Mouse (Mus musculus) activated CD4-positive, CD25-positive, alpha-beta regulatory T cell (primary cell): ENCODE data around the gene Fam193b. TPM values are rescaled to one million over a fixed set of nuclear protein-coding genes. Genes with fewer than 3 reads are reported as not detected.

ENCODE experiments used
- polyA plus RNA-seq, 2 experiments: library from polyadenylated mRNA; unstranded; fragments of 100-300 nt; shearing (Covaris generic); gene quantifications; one replicate each; pipeline ENCODE4 v1.2.1; 2017

The Fam193b gene
- 10 to 100 TPM; 48.0 to 51.3 TPM for polyA plus RNA-seq

DNA sequence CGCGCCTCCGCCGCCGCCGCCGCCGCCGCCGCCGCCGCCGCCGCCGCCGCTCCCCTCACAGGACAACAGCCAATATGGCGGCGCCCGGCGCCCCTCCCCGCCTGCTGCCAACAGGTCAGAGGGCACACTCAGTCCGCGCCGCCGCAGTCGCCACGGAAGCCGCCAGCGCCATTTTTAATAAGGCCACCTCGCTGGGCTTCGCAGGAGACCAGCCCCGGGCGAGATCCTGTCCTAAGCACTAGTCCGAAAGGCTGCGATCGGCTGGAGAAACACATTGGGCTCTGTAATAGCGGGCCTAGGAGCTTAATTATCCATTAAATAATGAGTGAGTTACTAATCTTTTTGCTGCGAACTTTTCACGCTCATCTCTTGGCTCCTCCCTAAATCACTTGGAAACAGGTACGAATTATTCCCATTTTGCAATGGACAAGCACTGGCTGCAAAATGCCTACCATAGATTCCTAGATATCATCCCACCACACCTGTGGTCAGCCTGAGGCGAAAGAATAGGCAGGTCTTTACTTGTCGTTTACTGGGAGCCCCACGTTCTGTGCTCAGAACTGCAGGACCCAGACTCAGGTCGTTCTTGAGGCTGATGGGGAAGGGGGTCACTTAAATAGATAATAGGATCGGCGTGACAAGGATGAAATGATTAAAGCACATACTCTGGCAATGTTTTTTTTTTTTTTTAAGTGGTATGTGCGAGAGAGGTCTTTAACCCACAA lies at the start of gene Fam193b:
Gene Fam193b, minus strand, starts transcription at position 94 of the 725 bp plus-strand sequence.

DNA sequence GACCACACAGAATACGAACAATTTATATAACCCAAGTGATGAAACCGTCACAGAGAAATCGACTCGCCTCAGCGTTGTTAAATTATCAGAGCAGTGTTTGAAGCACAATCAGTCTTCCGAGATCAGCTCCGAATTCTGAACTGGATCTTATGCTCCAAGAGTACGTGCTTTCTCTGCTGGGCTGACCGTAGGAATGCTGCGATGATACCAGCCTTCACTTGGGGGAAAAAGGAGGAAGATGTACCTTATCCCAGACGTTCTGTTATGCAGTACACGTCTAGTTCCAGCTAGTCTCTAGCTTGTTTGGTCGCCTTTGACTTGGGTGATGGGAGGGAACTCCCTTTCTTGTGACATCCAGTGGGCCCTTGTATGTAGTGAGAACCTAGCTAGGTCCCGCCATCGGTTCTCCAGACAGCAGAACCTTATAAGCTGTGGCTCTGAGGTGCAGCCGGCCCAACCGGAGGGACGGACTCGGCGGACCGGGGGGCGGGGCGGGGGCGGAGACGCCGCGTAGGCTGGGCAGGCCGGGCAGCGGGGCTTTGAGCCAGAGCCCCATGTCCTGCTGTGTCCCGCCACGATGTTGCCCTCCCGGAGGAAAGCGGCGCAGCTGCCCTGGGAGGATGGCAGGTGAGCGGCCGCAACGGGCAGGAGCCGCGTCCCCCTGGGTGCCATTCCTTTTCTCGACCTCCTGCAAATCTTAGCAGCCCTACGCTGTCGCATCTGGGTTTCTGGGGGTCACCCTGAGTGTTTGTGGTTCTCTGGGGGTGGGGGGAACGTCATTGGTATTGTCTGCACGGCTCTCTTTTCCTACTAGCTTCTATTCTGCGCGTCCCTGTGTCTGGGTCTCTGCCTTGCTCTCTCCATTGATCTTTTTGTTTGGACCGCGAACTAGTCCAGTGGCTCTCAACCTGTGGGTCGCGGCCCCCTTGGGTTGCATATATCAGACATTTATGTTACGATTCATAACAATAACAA lies 28.9 kb upstream of the Fam193b start, which contains the start of gene B4galt7:
Gene B4galt7, plus strand, starts transcription at position 331 of the 975 bp plus-strand sequence.

DNA sequence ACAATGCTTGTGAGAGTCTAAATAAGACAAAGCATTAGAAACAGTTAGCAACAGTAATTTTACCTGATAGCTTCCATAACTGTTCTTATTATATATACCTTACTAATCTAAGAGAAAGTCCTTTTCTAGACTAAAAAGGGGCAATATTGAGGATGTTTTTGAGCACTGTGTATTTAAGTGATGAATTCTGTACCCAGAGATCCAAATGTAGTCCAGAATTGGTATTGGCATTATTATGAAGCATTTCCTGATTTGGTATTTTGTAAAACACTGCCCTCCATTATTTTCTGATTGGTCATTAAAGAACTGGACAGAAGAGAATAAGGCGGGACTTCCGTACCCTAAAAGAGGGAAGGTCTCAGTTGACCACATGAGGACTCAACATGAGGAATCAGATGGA lies 2.5 kb upstream of the Fam193b start, which contains the start of gene Tmed9:
Gene Tmed9, plus strand, starts transcription at position 301 of the 400 bp plus-strand sequence.

DNA sequence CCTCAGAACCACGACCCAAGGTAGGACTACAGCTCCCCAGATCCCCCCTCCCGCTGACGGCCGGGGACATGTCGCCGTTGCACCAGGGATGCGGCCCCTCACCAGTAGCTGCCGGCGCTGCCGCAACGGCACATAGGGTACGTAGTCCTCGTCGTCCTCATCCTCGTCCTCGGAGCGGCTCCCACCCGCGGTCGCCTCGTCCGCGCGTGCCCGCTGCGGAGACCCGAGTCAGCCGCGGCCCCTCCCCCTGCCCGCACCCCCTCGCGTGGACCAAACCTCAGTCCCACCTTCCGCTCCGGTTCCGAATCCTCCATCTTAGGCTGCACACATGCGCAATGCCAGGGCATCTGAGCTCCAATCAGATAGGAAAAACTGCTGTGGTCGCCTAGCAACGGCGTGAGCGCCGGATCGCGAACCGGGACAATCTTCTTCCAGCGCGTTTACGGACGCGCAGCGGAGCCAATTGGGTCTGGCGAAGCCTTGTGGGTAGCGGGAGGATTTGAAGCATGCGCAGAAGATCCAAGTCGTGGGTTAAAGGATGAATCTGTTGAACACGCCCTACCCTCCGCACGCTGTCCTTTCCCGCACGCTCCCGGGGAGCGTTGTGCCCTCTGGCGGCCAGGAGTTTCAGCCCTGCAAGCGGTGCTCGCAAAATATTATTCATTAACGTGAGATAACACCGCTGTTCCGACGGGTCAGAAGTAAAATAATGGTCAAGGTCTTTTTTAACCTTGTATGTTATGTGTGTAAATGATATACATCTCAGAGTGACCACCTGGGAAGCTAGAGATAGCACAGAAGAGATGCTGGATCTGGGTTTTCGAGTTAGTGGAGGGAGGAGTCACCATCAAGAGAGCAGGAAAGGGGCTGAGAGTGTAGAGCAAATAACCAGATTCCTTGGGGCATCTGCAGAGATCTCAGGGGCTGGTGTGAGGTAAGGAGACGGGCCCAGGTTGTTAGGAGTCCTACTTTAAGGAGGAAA lies 34.4 kb downstream of the Fam193b start, which contains the start of gene Ddx41:
Gene Ddx41, minus strand, starts transcription at position 465 of the 982 bp plus-strand sequence.

DNA sequence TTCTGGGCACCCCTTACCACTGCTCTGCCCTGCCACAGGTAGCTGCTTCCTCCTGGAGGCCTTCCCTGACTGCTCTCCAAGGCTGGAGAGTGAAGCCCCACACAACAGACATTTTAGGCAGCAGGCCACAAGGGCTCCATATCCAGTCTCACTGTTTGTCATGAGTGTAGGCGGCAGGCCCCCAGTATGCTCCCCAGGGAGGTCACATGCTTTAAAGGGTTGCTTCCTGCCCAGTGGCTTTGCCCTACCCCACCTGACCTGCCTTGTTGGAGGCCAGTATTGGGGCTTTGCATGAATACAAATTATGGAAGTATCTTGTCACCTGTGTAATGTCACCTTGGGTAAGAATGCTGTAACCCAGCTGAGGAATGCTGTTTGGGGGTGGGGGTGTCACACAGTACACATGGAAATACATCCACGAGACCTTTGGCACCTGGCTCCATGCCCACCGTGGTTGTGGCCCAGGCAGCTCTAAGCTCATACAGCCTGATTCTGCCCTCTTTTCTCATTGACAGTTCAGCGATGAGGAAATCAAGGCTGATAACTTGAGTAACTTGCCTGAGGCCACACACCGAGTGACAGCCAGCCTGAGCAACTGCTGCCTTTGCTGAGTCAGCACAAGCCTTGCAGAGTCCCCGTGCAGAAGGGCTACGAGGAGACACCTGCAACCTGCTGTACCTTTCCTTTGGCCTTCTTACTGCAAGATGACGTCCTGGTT lies 41.6 kb downstream of the Fam193b start, which contains the start of gene Dok3:
Gene Dok3, minus strand, starts transcription at position 99 of the 718 bp plus-strand sequence.

DNA sequence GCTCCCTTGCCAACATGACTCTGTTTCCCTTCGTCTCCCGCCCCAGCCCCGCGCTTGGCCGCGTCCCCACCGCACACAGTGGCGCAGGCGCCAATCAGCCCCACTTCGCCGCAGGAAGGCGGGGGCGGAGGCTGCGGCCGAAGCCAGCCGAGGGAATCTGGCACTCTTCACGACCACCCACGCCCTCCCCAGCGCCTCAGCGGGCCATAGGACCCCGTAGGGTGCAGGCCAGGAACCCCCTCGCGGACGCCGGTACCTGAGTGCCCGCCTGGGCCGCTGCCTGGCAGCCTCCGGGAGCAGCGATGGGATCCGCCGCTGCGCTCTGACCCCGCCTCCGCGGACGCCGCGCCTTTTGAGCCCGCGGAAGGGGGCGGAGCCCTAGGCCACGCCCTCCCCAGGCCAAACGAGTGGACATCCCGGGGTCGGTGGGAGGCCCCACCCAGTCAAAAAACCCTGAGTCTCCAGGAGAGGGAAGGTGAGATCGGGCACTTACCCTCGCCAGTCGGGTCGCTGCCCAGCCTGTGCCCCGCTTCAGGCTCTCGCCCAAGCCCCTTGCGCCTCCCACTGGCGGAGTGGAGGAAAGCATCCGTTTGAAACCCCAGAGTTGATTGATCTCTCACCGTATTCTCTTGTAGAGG lies 57.7 kb downstream of the Fam193b start, which contains the start of gene Pdlim7:
Gene Pdlim7, minus strand, starts transcription at position 566 of the 638 bp plus-strand sequence.

Other genes with a start within 250 kb of the Fam193b start
- 100 to 1,000 TPM; 121 to 134 TPM for gene Rab24, start 249.2 kb downstream of the Fam193b start, polyA plus RNA-seq
- 10 to 100 TPM in 1 of 2 experiments, 1 to 10 TPM in 1; 6.7 to 11.3 TPM for gene Mxd3, start 241.3 kb downstream of the Fam193b start, polyA plus RNA-seq
- 100 to 1,000 TPM; 118 to 171 TPM for gene Lman2, start 208.3 kb downstream of the Fam193b start, polyA plus RNA-seq
- gene Rgs14, start 201.4 kb downstream of the Fam193b start, polyA plus RNA-seq, result 100 to 1,000 TPM in 1 of 2 experiments, 10 to 100 TPM in 1; 85.2 to 155 TPM
- gene Slc34a1, start 172.9 kb downstream of the Fam193b start, polyA plus RNA-seq, result under 1 TPM in 1 of 2 experiments, not detected in 1; 0.21 TPM
- gene Pfn3, start 155.9 kb downstream of the Fam193b start, polyA plus RNA-seq, result not detected
- not detected for gene F12, start 144.3 kb downstream of the Fam193b start, polyA plus RNA-seq
- 100 to 1,000 TPM; 307 to 363 TPM for gene Grk6, start 126.0 kb downstream of the Fam193b start, polyA plus RNA-seq
- gene Prr7, start 106.9 kb downstream of the Fam193b start, polyA plus RNA-seq, result 10 to 100 TPM in 1 of 2 experiments, 1 to 10 TPM in 1; 5.3 to 12.3 TPM
- under 1 TPM; 0.07 to 0.42 TPM for gene Dbn1, start 83.0 kb downstream of the Fam193b start, polyA plus RNA-seq
- 10 to 100 TPM; 10.3 to 12.4 TPM for gene Pdlim7, start 57.4 kb downstream of the Fam193b start, polyA plus RNA-seq
- 1 to 10 TPM; 1.0 to 2.0 TPM for gene Dok3, start 41.8 kb downstream of the Fam193b start, polyA plus RNA-seq
- 10 to 100 TPM; 65.1 to 77.7 TPM for gene Ddx41, start 34.5 kb downstream of the Fam193b start, polyA plus RNA-seq
- 100 to 1,000 TPM; 274 to 325 TPM for gene Tmed9, start 2.6 kb upstream of the Fam193b start, polyA plus RNA-seq
- gene B4galt7, start 28.8 kb upstream of the Fam193b start, polyA plus RNA-seq, result 10 to 100 TPM; 34.5 to 35.0 TPM
- gene Caml, start 51.9 kb upstream of the Fam193b start, polyA plus RNA-seq, result 10 to 100 TPM; 26.2 to 35.0 TPM
- gene Ddx46, start 63.9 kb upstream of the Fam193b start, polyA plus RNA-seq, result 10 to 100 TPM; 62.9 to 65.4 TPM
- 10 to 100 TPM; 26.7 to 29.6 TPM for gene B230219D22Rik, start 122.0 kb upstream of the Fam193b start, polyA plus RNA-seq
- gene Txndc15, start 143.5 kb upstream of the Fam193b start, polyA plus RNA-seq, result 10 to 100 TPM; 55.7 to 65.7 TPM
- 10 to 100 TPM; 34.2 to 60.7 TPM for gene Pcbd2, start 156.2 kb upstream of the Fam193b start, polyA plus RNA-seq
- under 1 TPM in 1 of 2 experiments, not detected in 1; 0.26 TPM for gene Catsper3, start 213.4 kb upstream of the Fam193b start, polyA plus RNA-seq